Mouse (Mus musculus): Measurements from ENCODE around the gene Foxa3.

- no peak for TF ChIP-seq ZNF384 (IDR thresholded peaks at IDR 0.05; ENCODE audit: low read depth, low read length)
- no peak for TF ChIP-seq MAFK (IDR thresholded peaks at IDR 0.05; ENCODE audit: insufficient read depth, low read depth, low read length)
- no peak for TF ChIP-seq HCFC1 (IDR thresholded peaks at IDR 0.05; ENCODE audit: borderline replicate concordance, insufficient read depth, low read length)
- no peak for TF ChIP-seq ZC3H11A (IDR thresholded peaks at IDR 0.05; ENCODE audit: borderline replicate concordance, low read depth, low read length)
These were observed 7.3 kb downstream of the Foxa3 start for GRCm38 (mm10) chr7:19016042-19016441.
